Mouse (Mus musculus): ENCODE results near the gene Idnk. TPM values are rescaled to one million over a fixed set of nuclear protein-coding genes. Genes with fewer than 3 reads are reported as not detected.
A peak's percentile ranks its signal among the peaks of the same experiment; 100 is the strongest.

The Idnk gene
- polyA plus RNA-seq (2015; fragmentation: Nextera tagmentation; extraction: Ambion mirVana) = 70.3 and 77.4 TPM in 2 replicates

- Histone ChIP-seq H3K4me3 (replicated peaks) (peak within 1 kb of the TSS; percentile 91), H3K4me2 (replicated peaks) (peak within 1 kb of the TSS; percentile 94), H3K4me1 (replicated peaks) (peaks cover 18% of the 10 kb centered on the region), H3K9ac (replicated peaks) (peak within 1 kb of the TSS; percentile 86), H3K36me3 (peaks cover 28% of the 10 kb centered on the region), H3K27me3 (no peaks in the 10 kb centered on the region), H3K27ac (peak within 1 kb of the TSS; percentile 67), H3K9me3 (0 out of 2 replicates have a peak, but pooled peaks cover 6% of the 10 kb centered on the region)
- under 1% methylated on average over 28 of the region's 30 CpGs for WGBS
- ATAC-seq = peak; percentile 87
These were observed at the start of gene Idnk for GRCm38 (mm10) chr13:58157447-58158098. Gene Idnk (plus strand): TSS chr13:58157649.

- no peaks in the 10 kb centered on the region for H3K9me3 ChIP-seq
- H3K36me3 ChIP-seq = no peaks in the 10 kb centered on the region
- no peak for ATAC-seq
- H3K27ac ChIP-seq = no peak overlapping the region
- 95% methylated on average over 6 of the region's 6 CpGs for WGBS
- peak overlapping the region; percentile 72 for H3K4me2 ChIP-seq (replicated peaks)
- peak overlapping the region; percentile 58; the same call in 1 of the 2 replicates for H3K4me3 ChIP-seq (replicated peaks)
- no peak overlapping the region for H3K9ac ChIP-seq (replicated peaks)
- H3K4me1 ChIP-seq (replicated peaks) = peaks cover 28% of the 10 kb centered on the region
- H3K27me3 ChIP-seq = no peaks in the 10 kb centered on the region
These were observed 46.1 kb upstream of the Idnk start for GRCm38 (mm10) chr13:58111306-58111705.

GRCm38 (mm10) chr13:58112191-58112590, 45.3 kb upstream of the Idnk start:
- Histone ChIP-seq H3K4me2 (replicated peaks) (peak overlapping the region; percentile 72), H3K9ac (replicated peaks) (peak overlapping the region; percentile 78), H3K27me3 (no peaks in the 10 kb centered on the region), H3K9me3 (no peaks in the 10 kb centered on the region), H3K27ac (peak overlapping the region; percentile 95; the same call in 1 of the 2 replicates), H3K4me1 (replicated peaks) (peaks cover 28% of the 10 kb centered on the region), H3K36me3 (no peaks in the 10 kb centered on the region), H3K4me3 (replicated peaks) (peak overlapping the region; percentile 58)
- WGBS = 77% methylated on average over 10 of the region's 10 CpGs
- ATAC-seq = no peak

GRCm38 (mm10) chr13:58112601-58113041, 44.8 kb upstream of the Idnk start:
- Histone ChIP-seq H3K36me3 (no peaks in the 10 kb centered on the region), H3K27me3 (no peaks in the 10 kb centered on the region), H3K4me3 (replicated peaks) (peak overlapping the region; percentile 58), H3K27ac (peak overlapping the region; percentile 95), H3K4me2 (replicated peaks) (peak overlapping the region; percentile 72), H3K9me3 (no peaks in the 10 kb centered on the region), H3K9ac (replicated peaks) (peak overlapping the region; percentile 78), H3K4me1 (replicated peaks) (peaks cover 28% of the 10 kb centered on the region)
- peak; percentile 17 for ATAC-seq
- 20% methylated on average over 11 of the region's 11 CpGs for WGBS

- Histone ChIP-seq H3K27ac (peak within 1 kb of the TSS; percentile 95), H3K4me2 (replicated peaks) (peak within 1 kb of the TSS; percentile 72), H3K9ac (replicated peaks) (peak within 1 kb of the TSS; percentile 78), H3K4me1 (replicated peaks) (peaks cover 28% of the 10 kb centered on the region), H3K9me3 (no peaks in the 10 kb centered on the region), H3K4me3 (replicated peaks) (peak within 1 kb of the TSS; percentile 58), H3K36me3 (no peaks in the 10 kb centered on the region), H3K27me3 (no peaks in the 10 kb centered on the region)
- ATAC-seq = peak; percentile 94
- under 1% methylated on average over 35 of the region's 35 CpGs for WGBS
These were observed 44.2 kb upstream of the Idnk start, which contains the start of gene Klhl3 for GRCm38 (mm10) chr13:58113061-58113900. Gene Klhl3 (minus strand): TSS chr13:58113592.

- WGBS = 74% methylated on average over 13 of the region's 13 CpGs
- H3K4me3 ChIP-seq (replicated peaks) = no peak overlapping the region
- ATAC-seq = no peak
These were observed 42.2 kb upstream of the Idnk start for GRCm38 (mm10) chr13:58115227-58115626.

GRCm38 (mm10) chr13:58116801-58117200, 40.6 kb upstream of the Idnk start:
- Histone ChIP-seq H3K27ac (no peak overlapping the region), H3K4me3 (replicated peaks) (no peak overlapping the region), H3K9me3 (no peaks in the 10 kb centered on the region), H3K4me1 (replicated peaks) (peaks cover 16% of the 10 kb centered on the region), H3K36me3 (no peaks in the 10 kb centered on the region), H3K27me3 (no peaks in the 10 kb centered on the region), H3K9ac (replicated peaks) (no peak overlapping the region), H3K4me2 (replicated peaks) (no peak overlapping the region)
- 92% methylated on average over 2 of the region's 2 CpGs for WGBS
- no peak for ATAC-seq

More at GRCm38 (mm10) chr13:58115227-58115626, 42.2 kb upstream of the Idnk start:
- no peaks in the 10 kb centered on the region for H3K36me3 ChIP-seq
- no peak overlapping the region for H3K9ac ChIP-seq (replicated peaks)
- no peak overlapping the region for H3K27ac ChIP-seq
- no peaks in the 10 kb centered on the region for H3K9me3 ChIP-seq
- H3K4me2 ChIP-seq (replicated peaks) = no peak overlapping the region
- H3K27me3 ChIP-seq = no peaks in the 10 kb centered on the region
- peaks cover 24% of the 10 kb centered on the region for H3K4me1 ChIP-seq (replicated peaks)

GRCm38 (mm10) chr13:58117318-58118017, 40.0 kb upstream of the Idnk start:
- Histone ChIP-seq H3K4me2 (replicated peaks) (no peak overlapping the region), H3K27me3 (no peaks in the 10 kb centered on the region), H3K27ac (no peak overlapping the region), H3K4me3 (replicated peaks) (no peak overlapping the region), H3K4me1 (replicated peaks) (peaks cover 10% of the 10 kb centered on the region), H3K9me3 (no peaks in the 10 kb centered on the region), H3K9ac (replicated peaks) (no peak overlapping the region), H3K36me3 (no peaks in the 10 kb centered on the region)
- ATAC-seq = no peak
- 69% methylated on average over 8 of the region's 8 CpGs for WGBS

- H3K27me3 ChIP-seq = no peaks in the 10 kb centered on the region
- no peaks in the 10 kb centered on the region for H3K9me3 ChIP-seq
- peaks cover 33% of the 10 kb centered on the region for H3K4me1 ChIP-seq (replicated peaks)
- H3K9ac ChIP-seq (replicated peaks) = no peak overlapping the region
- ATAC-seq = no peak
- 63% methylated on average over 10 of the region's 10 CpGs for WGBS
- H3K27ac ChIP-seq = no peak overlapping the region
- H3K4me3 ChIP-seq (replicated peaks) = no peak overlapping the region
- no peaks in the 10 kb centered on the region for H3K36me3 ChIP-seq
- H3K4me2 ChIP-seq (replicated peaks) = no peak overlapping the region
These were observed 34.6 kb upstream of the Idnk start for GRCm38 (mm10) chr13:58122786-58123297.

- H3K27ac ChIP-seq = no peak overlapping the region
- H3K4me2 ChIP-seq (replicated peaks) = no peak overlapping the region
- H3K9ac ChIP-seq (replicated peaks) = no peak overlapping the region
- 76% methylated on average over 8 of the region's 8 CpGs for WGBS
- H3K4me1 ChIP-seq (replicated peaks) = peaks cover 33% of the 10 kb centered on the region
- H3K36me3 ChIP-seq = no peaks in the 10 kb centered on the region
- H3K4me3 ChIP-seq (replicated peaks) = no peak overlapping the region
- no peaks in the 10 kb centered on the region for H3K9me3 ChIP-seq
- no peak for ATAC-seq
- H3K27me3 ChIP-seq = no peaks in the 10 kb centered on the region
These were observed 34.1 kb upstream of the Idnk start for GRCm38 (mm10) chr13:58123381-58123780.

- Histone ChIP-seq H3K4me3 (replicated peaks) (no peak overlapping the region), H3K9ac (replicated peaks) (no peak overlapping the region), H3K27ac (no peak overlapping the region), H3K4me2 (replicated peaks) (no peak overlapping the region), H3K27me3 (no peaks in the 10 kb centered on the region), H3K9me3 (no peaks in the 10 kb centered on the region), H3K4me1 (replicated peaks) (peaks cover 33% of the 10 kb centered on the region), H3K36me3 (no peaks in the 10 kb centered on the region)
- WGBS = 86% methylated on average over 3 of the region's 3 CpGs
- ATAC-seq = no peak
These were observed 33.2 kb upstream of the Idnk start for GRCm38 (mm10) chr13:58124278-58124677.
